Mouse (Mus musculus): ENCODE measurements around the gene Gsc.

DNA sequence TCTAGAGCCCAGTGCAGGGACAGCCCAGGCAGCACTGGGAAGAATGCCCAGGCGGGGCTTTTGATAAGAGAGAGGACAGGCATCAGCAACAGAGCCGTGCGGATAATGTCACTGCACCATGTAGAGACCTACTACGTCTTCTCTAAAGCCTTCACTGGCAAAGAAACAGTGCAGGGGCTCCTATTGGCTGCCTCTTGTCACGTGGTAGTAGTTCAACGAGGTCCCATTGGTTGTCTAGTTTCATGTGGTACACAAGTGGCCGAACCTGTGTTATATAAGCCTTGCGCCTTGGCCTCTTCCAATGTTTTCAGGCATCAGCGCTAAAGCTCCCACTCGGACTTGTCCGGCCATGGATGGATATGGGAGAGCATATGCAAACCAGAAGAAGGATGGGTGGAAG is 29.4 kb downstream of the Gsc start:
- TF ChIP-seq CTCF (IDR thresholded peaks at IDR 0.05; ENCODE audit: low read depth, low read length) (no peak), POLR2A (IDR thresholded peaks at IDR 0.05; ENCODE audit: extremely low read depth, insufficient read depth, low read length) (no peak)
